Mouse (Mus musculus): ENCODE measurements around the gene Fn3krp.

The Fn3krp gene

DNA sequence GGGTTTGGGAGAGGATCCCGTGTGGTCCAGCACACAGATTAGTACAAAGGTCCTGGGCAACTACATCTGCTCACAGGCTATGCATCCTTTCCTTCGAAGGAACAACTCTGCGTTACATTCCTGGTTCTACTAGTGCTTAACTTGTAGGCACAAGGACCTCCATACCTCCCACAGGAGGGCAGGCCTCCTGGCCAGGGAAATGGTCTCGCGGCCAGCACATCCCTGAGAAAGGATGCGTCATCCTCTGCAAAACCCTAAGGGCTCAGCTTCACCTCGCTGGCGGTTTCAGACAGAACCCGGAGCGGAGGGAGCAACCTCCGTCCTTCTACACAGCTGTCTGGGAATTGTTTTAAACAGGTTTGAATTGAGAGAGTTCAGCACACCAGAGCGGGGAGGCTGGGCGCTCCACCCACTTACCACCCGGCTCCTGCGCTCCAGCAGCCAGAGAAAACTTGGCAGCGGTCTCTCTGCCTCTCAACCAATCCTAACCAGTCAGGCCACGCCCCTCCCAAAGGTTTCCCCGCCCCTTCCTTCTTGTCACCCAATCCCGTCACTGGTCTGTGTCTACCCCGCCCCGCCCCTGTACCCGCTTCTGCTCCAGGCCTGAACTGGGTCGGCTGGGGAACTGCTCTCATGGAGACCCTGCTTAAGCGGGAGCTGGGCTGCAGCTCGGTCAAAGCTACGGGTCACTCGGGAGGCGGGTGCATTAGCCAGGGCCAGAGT is at the start of gene Fn3krp:
TSS of gene Fn3krp (plus strand) at position 572 of the 723 bp plus-strand sequence.
- in situ Hi-C loops (cut with MboI, MseI), result no loop called here

DNA sequence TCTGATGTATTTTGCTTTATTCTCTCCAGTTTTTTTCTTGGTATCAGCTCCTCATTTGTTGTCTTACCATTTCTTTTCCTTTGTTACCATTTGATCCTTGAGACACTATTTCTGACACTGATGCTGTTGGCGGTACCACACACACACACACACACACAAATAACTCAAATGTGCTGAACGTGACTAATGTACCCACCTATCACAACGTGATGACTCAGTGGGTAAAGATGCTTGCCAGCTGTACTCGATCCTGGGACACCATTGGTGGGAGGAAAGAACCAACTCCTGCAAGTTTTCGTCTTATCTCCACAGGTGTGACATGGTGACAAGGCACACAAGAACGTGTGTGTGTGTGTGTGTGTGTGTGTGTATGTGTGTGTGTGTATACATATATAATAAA is 47.9 kb upstream of the Fn3krp start:
- in situ Hi-C loops (cut with MboI, MseI), result loop anchor here (5.0 kb wide), 1 partner anchor 54 kb away; no protein-coding TSS in a partner anchor

DNA sequence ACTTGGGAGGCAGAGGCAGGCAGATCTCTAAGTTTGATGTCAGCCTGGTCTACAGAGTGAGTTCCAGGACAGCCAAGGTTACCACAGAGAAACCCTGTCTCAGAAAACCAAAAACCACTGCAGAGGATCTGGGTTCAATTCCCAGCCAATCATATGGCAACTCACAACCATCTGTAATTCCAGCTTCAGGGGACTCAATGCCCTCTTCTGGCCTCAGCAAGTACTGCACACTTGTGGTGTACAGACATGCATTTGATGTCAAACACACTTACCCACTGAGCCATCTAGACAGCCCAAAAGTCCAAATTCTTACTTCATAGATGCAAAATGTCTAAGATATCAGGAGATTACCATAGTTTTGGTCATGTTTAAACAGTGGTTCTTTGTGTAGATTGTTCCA is 42.6 kb upstream of the Fn3krp start:
- in situ Hi-C loops (cut with MboI, MseI), result no loop called here

DNA sequence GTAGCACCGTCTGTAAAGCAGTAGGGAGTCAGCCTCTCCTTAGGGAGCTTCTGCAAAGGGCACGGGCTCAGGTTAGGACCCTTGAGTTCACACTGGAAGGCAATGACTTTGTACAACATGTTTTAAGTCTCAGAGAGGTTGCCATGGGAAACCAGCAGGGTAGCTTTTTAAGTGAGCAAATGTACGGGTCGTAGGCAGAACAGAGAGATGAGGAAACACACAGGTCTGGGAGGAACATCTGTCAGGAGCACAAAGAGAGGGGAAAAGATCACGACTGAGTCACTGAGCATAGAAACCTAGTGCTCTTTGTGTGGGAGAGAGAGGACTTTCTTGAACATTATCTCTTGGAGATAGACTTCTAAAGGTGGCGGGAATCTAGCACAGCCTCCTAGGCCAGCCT is 40.9 kb upstream of the Fn3krp start:
- in situ Hi-C loops (cut with MboI, MseI), result no loop called here

DNA sequence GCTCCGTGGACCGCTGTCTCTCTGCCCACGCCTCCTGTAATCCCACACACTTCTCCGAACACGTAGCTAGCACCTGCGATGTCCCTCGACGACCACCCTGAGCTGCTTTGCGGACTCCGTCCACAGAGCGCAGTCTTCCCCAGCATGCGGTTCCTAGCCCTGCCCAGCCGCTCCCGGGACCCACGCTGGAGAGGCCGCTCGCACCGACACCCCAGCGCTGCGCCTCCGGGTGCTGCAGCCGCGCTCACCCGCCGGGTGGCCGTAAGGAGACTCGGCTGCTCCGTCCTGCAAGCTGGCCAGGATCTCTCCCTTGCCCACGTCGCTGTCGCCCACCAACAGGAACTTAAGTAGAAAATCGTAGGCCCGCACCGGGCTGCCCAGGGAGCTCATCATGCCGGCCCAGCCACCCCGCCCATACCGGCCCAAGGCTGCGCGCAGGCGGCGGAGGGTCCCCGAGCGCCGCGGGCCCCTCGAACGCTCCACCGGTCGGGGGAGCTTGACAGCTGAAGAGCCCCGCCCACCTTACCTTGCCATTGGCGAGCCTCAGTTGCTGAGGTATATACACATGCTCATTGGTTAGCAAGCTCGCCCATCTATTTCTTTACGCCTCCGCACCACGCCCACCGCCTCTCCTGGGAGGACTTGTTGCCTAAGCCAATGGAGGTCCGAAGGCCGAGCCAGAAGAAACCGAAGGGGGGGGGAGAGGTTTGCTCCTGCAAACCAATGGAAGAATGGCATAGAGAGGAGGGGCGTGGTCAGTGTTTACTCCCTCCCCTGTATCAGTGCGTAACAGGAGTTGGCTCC is 33.2 kb upstream of the Fn3krp start, which contains the start of gene Rab40b:
TSS of gene Rab40b (minus strand) at position 502 of the 804 bp plus-strand sequence.
- in situ Hi-C loops (cut with MboI, MseI), result no loop called here

DNA sequence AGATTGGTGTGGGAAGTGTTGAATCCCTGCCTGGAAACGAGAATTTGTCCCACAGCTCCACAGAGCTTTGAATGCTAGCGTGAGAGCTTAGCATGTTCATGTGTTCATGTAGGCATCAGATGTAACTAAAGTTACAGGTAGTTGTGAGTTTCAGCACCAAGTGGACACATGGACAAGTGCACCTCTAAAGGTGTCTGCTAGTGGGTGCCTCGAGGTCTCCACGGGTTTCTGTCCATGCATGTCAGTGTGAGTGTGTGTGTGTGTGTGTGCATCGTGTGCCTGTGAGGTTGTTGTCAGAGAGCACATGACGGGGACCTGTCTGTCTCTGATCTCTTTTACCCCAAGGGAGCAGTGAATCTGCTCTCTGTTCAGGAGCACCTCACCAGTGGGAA is 32.7 kb upstream of the Fn3krp start:
- in situ Hi-C loops (cut with MboI, MseI), result no loop called here

DNA sequence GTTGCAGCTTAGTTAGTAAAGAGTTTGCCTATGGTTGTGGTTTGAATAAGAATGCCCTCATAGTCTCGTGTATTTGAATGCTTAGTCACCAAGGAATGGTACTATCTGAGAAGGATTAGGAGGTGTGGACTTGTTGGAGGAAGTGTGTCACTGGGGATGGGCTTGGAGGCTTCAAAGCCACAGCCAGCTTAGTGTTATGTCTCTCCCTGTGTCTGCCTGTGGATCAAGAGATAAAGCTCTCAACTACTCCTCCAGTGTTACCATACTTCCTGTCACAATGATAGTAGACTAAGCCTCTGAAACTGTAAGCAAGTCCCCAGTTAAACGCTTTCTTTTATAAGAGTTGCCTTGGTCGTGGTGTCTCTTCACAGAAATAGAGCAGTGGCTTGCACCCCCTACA is 30.4 kb upstream of the Fn3krp start:
- in situ Hi-C loops (cut with MboI, MseI), result no loop called here

DNA sequence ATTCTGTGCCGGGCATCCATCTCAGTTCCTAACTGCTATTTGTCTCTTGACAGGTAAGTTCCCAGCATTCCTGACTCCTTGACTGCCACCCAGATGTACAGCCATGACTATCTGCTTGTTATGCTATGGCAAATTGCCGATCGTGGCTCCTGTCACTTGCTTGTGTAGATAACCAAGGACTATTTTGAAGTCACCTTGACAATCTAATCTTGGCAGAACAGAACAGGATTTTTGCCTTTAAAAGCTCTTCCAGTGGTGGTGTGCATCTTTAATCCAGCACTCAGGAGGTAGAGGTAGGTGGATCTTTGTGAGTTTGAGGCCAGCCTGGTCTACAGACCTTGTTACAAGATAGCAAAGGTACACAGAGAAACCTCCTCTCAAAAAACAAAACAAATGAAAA is 28.8 kb upstream of the Fn3krp start:
- in situ Hi-C loops (cut with MboI, MseI), result no loop called here

DNA sequence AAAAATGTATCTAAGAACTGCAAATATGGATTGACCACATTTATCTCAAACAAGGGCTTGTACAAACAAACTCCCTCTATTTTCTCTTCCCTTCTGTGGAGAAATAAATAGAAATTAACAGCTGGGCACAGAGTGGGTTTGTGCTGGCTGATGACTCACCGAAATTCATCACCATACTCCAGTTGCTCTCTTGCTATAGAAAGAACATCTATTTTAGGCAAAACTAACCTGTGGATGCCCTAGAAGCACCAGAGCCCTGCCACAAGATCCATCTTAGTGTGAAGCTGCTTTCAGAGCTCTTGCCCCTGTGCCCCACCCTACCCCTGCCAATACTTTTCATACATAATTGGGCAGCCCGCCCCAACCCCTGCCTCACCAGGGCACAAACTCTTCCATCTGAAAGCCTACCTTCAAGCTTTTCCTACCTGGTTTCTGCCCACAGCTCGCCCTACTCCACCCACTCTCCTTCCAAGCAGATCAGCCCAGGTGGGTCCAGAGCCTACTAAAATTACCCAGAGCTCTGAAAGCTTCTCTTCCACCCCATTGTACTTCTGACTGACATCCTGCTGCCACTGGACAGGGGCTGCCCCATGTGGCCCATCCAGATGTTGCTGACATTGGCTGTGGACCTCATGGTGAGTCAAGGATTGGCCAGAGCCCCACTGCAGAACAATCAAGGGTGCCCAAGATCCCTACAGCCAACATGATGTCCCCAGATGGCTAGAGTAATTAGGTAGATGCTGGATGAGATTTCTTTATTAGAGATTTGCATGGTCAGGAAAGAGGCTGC is 13.6 kb upstream of the Fn3krp start:
- in situ Hi-C loops (cut with MboI, MseI), result no loop called here

DNA sequence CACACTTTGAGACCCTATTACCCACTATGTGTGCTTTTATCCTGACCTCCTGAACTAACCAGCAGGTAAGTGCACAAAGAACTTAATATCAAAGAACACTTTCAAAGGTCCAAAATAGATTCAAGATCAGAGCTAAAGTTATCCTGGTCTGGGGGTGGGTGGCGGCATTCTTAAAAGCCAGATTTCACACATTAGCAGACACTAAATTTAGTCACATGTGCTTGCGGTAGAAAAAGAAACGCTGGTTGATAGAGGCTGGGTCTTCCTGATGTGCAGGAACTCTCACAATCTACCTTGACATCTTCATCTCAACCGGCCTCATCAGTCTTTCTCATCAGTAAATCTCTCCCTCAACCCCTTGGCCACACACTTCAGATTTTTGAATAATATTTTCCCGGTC is 6.4 kb upstream of the Fn3krp start:
- in situ Hi-C loops (cut with MboI, MseI), result no loop called here

DNA sequence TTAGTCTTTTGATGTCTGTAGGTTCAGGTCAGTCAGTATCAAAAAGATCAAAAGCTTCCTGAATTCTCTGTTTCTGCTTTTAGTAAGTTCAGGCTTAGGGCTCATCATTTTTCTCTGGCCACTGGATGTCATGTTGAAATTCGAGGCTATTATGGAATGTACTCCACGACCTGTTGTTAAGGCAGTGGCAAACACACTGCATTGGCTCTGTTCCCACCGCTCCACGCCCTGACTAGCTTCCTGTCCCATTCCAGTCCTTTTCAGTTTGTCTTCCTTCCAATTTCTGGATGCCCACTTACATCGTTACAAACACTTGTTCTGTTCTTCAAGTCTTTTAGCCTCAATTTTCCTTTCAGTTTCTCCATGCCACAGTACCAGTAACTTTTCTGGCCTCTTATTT is 5.8 kb upstream of the Fn3krp start:
- in situ Hi-C loops (cut with MboI, MseI), result no loop called here

DNA sequence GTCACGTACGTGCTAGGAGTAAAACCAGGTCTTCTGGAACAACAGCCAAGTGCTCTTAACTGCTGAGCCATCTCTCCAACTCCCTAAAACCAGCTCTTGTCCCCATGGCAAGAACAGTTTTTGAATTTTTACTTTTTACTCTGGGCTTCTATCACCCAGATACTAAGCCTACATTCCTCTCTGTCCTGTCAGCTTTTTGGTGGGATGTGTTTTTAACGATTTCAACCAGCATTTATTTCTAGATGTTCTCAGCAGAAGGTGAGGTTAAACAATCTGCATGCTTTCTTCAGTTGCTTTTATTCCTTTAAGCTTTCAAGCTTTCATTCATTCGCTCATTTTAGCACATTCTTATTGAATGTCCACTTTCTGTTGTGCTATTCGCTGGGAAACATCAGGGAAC is 3.2 kb upstream of the Fn3krp start:
- in situ Hi-C loops (cut with MboI, MseI), result no loop called here

DNA sequence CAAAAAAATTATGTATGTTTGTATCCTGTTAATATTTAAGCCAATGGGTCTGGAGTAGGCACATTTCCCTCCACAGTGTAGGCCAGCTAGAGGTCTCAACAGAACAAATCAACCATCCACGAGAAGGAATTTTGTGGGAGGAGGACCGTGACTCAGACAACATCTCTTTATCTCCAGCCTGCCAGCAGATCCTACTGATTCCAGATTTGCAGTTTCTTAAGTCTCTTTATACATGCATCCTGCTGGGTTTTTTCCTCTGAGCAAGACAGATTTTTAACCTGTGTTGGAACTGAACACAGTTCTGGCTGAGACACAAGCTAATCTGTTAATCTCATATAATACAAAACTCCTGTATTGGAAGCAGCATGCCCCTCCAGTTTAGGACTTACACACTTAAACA is 2.3 kb upstream of the Fn3krp start:
- in situ Hi-C loops (cut with MboI, MseI), result no loop called here

DNA sequence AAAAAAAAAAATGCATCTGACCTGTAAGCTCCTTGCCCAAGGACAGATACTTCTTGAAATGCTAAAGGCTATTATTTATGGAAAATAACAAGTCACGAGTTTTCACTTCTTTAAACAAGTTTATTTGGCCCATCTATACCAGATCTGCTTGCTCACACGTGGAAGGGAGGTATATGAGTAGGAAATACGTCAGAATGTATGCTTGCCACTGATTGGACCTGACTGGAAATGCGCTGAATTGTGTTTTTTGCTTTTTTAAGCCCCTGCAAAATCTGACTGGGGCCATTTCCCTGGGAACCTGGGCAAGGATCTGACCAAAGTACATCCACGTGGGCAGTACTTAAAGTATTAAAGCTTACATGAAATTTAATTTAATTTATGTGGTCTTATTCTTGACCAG is 822 bp upstream of the Fn3krp start:
- in situ Hi-C loops (cut with MboI, MseI), result no loop called here

DNA sequence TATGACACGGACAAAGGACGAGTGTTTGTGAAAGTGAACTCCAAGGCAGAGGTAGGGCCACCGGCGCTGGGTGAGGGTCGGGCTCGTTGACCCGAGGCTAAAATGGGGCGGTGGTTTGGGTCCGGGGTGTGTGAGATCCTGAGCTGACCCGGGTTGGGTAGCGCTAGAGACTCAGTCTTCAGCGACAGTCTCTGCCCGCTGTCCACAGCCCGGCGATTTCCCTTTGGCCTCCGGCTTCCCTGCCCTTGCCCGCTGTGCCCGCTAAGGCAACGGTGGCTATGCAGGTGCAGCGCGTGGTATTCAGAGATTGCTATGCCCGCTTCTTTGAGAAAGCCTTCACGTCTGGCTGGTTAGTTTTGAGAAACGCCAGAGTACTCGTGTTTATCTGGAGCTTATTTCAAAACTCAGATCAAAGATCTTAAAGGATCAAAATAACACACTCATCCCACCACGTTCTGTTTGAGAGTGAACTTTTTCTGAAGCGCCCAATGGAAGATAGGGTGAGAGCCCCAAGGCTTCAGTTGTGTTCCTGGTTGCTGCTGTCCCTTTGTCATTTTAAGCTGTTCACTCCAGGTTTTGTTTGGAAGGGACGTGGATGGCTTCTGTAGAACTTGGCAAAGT is 462 bp downstream of the Fn3krp start:
- in situ Hi-C loops (cut with MboI, MseI), result no loop called here

DNA sequence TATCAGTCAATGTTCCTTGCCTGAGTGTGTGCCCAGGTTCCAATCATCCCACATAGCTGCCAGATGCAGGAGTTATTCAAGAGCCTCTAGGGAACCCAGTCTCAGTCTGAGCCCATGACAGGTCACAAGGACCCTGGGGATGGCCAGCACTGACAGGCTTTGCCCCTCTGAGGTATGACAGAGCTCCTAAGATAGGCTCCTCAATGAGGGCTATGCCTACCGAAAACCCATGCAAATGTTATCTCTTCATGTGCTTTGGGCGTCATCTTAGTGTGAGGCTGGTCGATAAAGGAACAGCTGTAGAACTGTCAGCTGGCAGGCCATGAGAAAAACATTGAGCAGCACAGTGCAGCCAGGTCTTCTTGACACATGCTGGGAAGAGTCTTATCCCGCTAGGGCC is 12.2 kb downstream of the Fn3krp start:
- in situ Hi-C loops (cut with MboI, MseI), result no loop called here

DNA sequence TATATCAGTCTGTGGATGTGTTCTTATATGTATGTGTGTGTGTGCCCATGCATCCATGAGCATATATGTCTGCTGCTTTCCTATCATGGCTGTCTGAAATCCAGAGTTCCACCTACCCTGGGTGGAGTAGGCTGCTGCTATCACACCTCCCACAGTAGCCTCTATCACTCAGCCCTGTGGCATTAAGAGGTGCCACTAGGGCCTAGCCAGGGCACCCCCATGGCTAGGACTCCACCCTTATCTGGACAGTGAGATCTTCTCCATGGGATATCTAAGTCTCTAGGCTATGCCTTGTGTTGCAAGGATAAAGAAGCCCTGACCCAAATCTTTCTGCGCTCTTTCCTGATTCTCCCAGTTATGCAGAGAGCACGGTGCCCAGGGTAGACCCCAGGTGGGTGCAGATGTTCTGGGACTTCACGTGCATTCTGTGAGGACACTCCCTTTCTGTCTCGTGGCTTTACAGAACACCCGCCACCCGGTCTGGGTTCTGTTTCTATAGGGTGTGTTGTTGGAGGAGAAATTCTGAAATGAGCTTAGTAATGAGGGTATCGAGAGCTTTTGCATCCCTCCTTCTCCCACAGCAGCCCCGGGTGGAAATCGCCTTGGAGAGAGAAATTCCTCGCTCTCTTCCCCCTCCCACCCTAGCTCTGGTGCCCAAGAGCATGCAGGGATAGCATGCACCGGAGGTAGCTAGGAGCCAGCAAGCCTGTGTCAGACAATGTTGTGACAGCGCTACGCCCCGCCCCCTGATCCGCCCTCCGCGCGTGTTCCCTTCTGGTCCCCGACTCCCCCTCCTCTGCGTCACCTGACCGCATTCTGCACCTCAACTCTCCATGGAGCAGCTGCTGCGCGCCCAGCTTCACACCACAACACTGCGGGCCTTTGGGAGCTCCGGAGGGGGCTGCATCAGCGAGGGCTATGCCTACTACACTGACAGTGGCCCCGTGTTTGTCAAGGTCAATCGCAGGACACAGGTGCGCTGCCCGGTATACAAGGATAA is 13.3 kb downstream of the Fn3krp start, which contains the start of gene Fn3k:
TSS of gene Fn3k (plus strand) at position 758 of the 1,000 bp plus-strand sequence.
- in situ Hi-C loops (cut with MboI, MseI), result no loop called here

DNA sequence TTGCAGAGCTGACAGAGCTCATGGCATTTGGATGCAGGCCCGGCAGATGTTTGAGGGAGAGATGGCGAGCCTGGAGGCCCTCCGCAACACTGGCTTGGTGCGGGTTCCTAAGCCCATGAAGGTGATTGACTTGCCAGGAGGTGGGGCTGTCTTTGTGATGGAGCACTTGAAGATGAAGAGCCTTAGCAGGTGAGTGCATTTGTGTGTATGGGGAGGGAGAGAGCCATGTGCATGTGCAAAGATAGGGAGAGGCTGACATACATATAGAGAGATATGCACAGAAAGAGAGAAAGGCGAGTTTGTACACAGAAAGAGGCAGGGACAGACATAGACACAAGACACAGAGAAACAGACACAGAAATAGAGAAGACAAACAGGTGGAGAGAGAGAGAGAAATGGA is 16.0 kb downstream of the Fn3krp start:
- in situ Hi-C loops (cut with MboI, MseI), result no loop called here

DNA sequence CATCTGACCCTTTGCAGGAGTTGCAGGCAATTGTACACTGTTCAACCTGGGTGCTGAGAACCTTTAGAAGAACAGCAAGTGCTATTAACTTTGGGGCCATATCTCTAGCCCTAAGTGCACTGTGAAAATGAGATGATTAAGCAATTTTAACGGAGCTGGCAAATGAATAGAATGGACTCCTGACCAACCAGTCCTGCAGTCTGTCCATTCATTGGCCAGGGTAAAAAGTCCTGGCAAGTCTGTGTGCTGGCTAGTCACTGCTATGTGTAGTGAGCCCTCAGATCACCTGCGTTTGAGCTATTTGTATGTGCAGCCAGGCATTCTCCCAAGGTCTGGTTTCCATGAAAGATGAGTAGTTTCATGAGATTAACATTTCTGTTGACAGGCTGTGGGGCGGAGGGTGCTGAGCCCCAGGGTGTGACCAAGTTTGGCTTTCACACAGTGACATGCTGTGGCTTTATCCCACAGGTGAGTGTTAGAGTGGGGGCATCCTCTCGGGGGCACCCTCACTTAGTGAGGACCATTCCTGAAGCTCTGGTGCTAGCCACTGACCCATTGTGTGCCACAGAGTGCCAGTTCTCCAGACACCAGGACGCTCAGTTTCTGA is 18.6 kb downstream of the Fn3krp start:
- in situ Hi-C loops (cut with MboI, MseI), result no loop called here

DNA sequence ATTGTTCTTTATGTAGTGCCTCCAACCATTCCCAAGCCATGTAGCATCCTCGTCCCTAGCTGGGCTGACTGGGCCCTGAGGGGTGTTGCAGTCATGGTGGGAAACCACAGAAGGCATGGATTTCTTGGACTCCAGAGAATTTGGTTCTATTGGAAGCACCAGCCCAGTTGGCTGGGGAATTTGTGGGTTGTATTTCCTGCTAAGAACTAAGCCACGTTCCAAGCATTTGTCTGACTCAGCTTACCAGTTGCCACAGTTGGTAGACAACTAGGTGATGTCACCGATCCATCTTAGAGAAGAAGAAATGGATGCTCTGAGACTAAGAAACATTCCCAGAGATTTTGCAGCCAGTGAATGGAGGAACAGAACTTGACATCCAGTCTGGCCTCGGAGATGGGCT is 20.5 kb downstream of the Fn3krp start:
- in situ Hi-C loops (cut with MboI, MseI), result no loop called here

Data from T-helper 1 cell (primary cell).